Mouse (Mus musculus) adrenal gland, adult 8-10 months (tissue): ENCODE measurements around the gene Olfr1359. TPM values are rescaled to one million over a fixed set of nuclear protein-coding genes. Genes with fewer than 3 reads are reported as not detected.

ENCODE experiments used
- microRNA-seq, 2 experiments: library from miRNA; unstranded; fragments of <30 nt; microRNA quantifications; one replicate each; pipeline ENCODE4 v1.2.0; 2022
- total RNA-seq, 4 experiments: library from RNA; stranded (reverse); gene quantifications; 2 replicates each; pipeline ENCODE4 v1.2.4; 2022

The Olfr1359 gene
- total RNA-seq, 4 experiments from 2014 or later: not detected

Small RNA genes lying within 50 kb of the gene (microRNA-seq; reads per million reads assigned to microRNA genes)
- gene Gm44357 (0 reads per million in 2 experiments), gene Gm44367 (0 reads per million in 2 experiments), gene Gm44454 (0 reads per million in 2 experiments)

Other genes starting within 250 kb of the Olfr1359 start
- 10 to 100 TPM; 41.9 to 57.9 (median 51.1) TPM for gene Zscan26, start 244.4 kb upstream of the Olfr1359 start, total RNA-seq
- gene Nkapl, start 229.6 kb upstream of the Olfr1359 start, total RNA-seq: 1 to 10 TPM; 1.2 to 2.1 (median 1.8) TPM
- gene Zkscan4, start 219.2 kb upstream of the Olfr1359 start, total RNA-seq: 1 to 10 TPM; 2.5 to 4.9 (median 3.8) TPM
- not detected for gene Gm10065, start 218.7 kb upstream of the Olfr1359 start, total RNA-seq
- gene AK157302, start 202.9 kb upstream of the Olfr1359 start, total RNA-seq: 10 to 100 TPM in 2 of 4 experiments, 1 to 10 TPM in 2; 7.8 to 11.5 (median 10.3) TPM
- 10 to 100 TPM; 48.5 to 62.2 (median 55.3) TPM for gene Gm11273, start 196.7 kb upstream of the Olfr1359 start, total RNA-seq
- gene Zkscan8, start 167.0 kb upstream of the Olfr1359 start, total RNA-seq: 10 to 100 TPM; 20.4 to 30.2 (median 26.0) TPM
- gene Olfr1366, start 155.3 kb upstream of the Olfr1359 start, total RNA-seq: not detected
- not detected for gene Olfr1535, start 138.2 kb upstream of the Olfr1359 start, total RNA-seq
- gene Olfr1364, start 116.4 kb upstream of the Olfr1359 start, total RNA-seq: not detected
- gene Olfr1362, start 84.1 kb upstream of the Olfr1359 start, total RNA-seq: not detected
- not detected for gene Olfr11, start 55.6 kb upstream of the Olfr1359 start, total RNA-seq
- gene Olfr1361, start 34.7 kb upstream of the Olfr1359 start, total RNA-seq: not detected
- not detected for gene Olfr1360, start 20.7 kb upstream of the Olfr1359 start, total RNA-seq
- gene Hist1h2bl, start 18.0 kb downstream of the Olfr1359 start, total RNA-seq: 10 to 100 TPM; 19.0 to 38.1 (median 29.8) TPM
- 1 to 10 TPM; 2.1 to 9.9 (median 7.2) TPM for gene Hist1h2ai, start 18.3 kb downstream of the Olfr1359 start, total RNA-seq
- 10 to 100 TPM; 23.6 to 39.6 (median 35.8) TPM for gene Hist1h3h, start 19.5 kb downstream of the Olfr1359 start, total RNA-seq
- 1 to 10 TPM; 3.7 to 7.9 (median 5.3) TPM for gene Hist1h2bm, start 23.9 kb downstream of the Olfr1359 start, total RNA-seq
- gene Hist1h4j, start 37.0 kb downstream of the Olfr1359 start, total RNA-seq: 10 to 100 TPM in 3 of 4 experiments, 1 to 10 TPM in 1; 7.2 to 11.3 (median 10.4) TPM
- 100 to 1,000 TPM in 3 of 4 experiments, 10 to 100 TPM in 1; 68.3 to 123 (median 109) TPM for gene Hist1h4k, start 52.4 kb downstream of the Olfr1359 start, total RNA-seq
- 10 to 100 TPM in 1 of 4 experiments, 1 to 10 TPM in 3; 6.2 to 10.4 (median 7.6) TPM for gene Hist1h2ak, start 55.7 kb downstream of the Olfr1359 start, total RNA-seq
- gene Hist1h2bn, start 56.0 kb downstream of the Olfr1359 start, total RNA-seq: 10 to 100 TPM; 10.1 to 17.6 (median 15.3) TPM
- gene Hist1h1b, start 82.5 kb downstream of the Olfr1359 start, total RNA-seq: 10 to 100 TPM; 13.2 to 18.9 (median 15.8) TPM
- 10 to 100 TPM; 45.2 to 52.5 (median 48.0) TPM for gene Hist1h3i, start 85.3 kb downstream of the Olfr1359 start, total RNA-seq
- gene Hist1h2an, start 89.1 kb downstream of the Olfr1359 start, total RNA-seq: 1 to 10 TPM in 2 of 4 experiments, not detected in 2; 2.7 to 7.2 TPM
- gene Hist1h2bp, start 89.3 kb downstream of the Olfr1359 start, total RNA-seq: 10 to 100 TPM in 1 of 4 experiments, 1 to 10 TPM in 3; 6.0 to 15.5 (median 8.6) TPM
- 10 to 100 TPM; 62.2 to 78.1 (median 68.0) TPM for gene Hist1h2bq, start 112.1 kb downstream of the Olfr1359 start, total RNA-seq
- gene Hist1h2ao, start 112.4 kb downstream of the Olfr1359 start, total RNA-seq: 10 to 100 TPM in 3 of 4 experiments, 1 to 10 TPM in 1; 6.1 to 36.2 (median 24.9) TPM
- gene Hist1h4m, start 113.6 kb downstream of the Olfr1359 start, total RNA-seq: 100 to 1,000 TPM; 110 to 175 (median 150) TPM
- gene Hist1h4n, start 134.1 kb downstream of the Olfr1359 start, total RNA-seq: 100 to 1,000 TPM in 2 of 4 experiments, 10 to 100 TPM in 2; 56.8 to 227 (median 113) TPM
- 10 to 100 TPM; 19.8 to 45.6 (median 32.3) TPM for gene Hist1h2ap, start 135.4 kb downstream of the Olfr1359 start, total RNA-seq
- gene Hist1h2br, start 135.6 kb downstream of the Olfr1359 start, total RNA-seq: 10 to 100 TPM; 63.3 to 78.8 (median 69.1) TPM
- gene Zfp184, start 247.0 kb downstream of the Olfr1359 start, total RNA-seq: 1 to 10 TPM; 1.5 to 6.2 (median 3.6) TPM